Mouse (Mus musculus) hindbrain, embryonic 15.5 days (tissue): ENCODE measurements at regions not wholly inside any gene's neighbourhood (a gene's known extent, or its start where the extent isn't known, plus 50 kb on each side); places are given as distances from the start of the nearest gene placed in this dataset.

Experiments used
- ATAC-seq: fragments of 200-750 bp; cut with Nextera tagmentation; 2 replicates; pipeline ENCODE4 v1.8.0; 2017; ENCODE audit warnings: low read depth, moderate number of reproducible peaks, moderate TSS enrichment; ENCODE audit not compliant: low FRiP score
- H3K27ac ChIP-seq: fragments of 300-500 bp; sonication (generic); replicated peaks from 2 replicates; pipeline ENCODE4 v1.5.1; 2015; ENCODE audit warnings: mild to moderate bottlenecking, inconsistent platforms
- H3K27me3 ChIP-seq: fragments of 300-500 bp; sonication (generic); 2 replicates; pipeline ENCODE4 v1.6.1; 2015; ENCODE audit warnings: control low read depth, inconsistent platforms
- H3K36me3 ChIP-seq: fragments of 300-500 bp; sonication (generic); 2 replicates; pipeline ENCODE4 v1.6.1; 2015; ENCODE audit warnings: control low read depth, inconsistent platforms
- H3K4me1 ChIP-seq: fragments of 300-500 bp; sonication (generic); replicated peaks from 2 replicates; pipeline ENCODE4 v1.6.1; 2015; ENCODE audit warnings: control low read depth, inconsistent platforms
- H3K4me2 ChIP-seq: fragments of 300-500 bp; sonication (generic); 2 replicates; pipeline ENCODE4 v1.6.1; 2015; ENCODE audit warnings: moderate library complexity, mild to moderate bottlenecking, inconsistent platforms
- H3K4me3 ChIP-seq: fragments of 300-500 bp; sonication (generic); 2 replicates; pipeline ENCODE4 v1.5.1; 2015; ENCODE audit warnings: mild to moderate bottlenecking, inconsistent platforms
- H3K9ac ChIP-seq: fragments of 300-500 bp; sonication (generic); 2 replicates; pipeline ENCODE4 v1.6.1; 2015; ENCODE audit warnings: inconsistent platforms
- H3K9me3 ChIP-seq: fragments of 300-500 bp; sonication (generic); 2 replicates; pipeline ENCODE4 v1.6.1; 2016; ENCODE audit warnings: control low read depth, inconsistent platforms
- WGBS: fragments of 180-500 bp; shearing (Covaris S2); methylation state at CpG from one replicate; pipeline ENCODE4 v1.1.7; 2015; 5-methylcytosine and 5-hydroxymethylcytosine counted together

DNA sequence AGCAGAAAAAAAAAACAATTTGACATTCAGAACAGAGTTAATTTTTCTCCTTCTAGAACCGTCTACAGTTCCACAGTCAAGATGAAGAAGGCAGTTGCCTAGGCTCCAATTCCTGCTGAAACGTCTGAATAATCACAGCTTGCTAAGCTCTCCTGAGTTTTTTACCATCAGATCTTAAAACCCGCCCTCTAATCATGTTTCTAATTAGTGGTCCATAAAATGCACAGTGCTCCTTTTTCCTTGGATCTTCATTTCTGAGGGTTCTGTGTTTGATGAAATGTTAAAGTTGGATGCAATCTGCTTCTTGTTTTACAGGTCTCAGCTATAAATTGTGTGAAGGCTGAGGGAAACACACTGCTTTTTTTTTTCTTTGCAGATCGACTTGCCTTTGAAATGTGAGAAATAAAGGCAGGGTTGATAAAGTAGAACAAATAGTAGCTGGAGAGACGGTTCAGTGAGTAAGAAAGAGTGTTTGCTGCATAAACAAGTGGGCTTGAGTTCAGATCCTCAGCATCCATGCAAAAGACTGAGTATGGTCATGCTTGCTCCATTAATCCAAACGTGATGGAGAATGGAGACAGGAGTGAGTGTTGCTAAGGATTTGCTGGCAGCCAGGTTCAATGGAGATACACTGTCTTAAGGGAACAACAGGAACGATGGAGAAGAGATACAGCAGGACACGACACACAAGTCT is 499.3 kb downstream of the Nuf2 start:
- H3K36me3 ChIP-seq: no peaks in the 10 kb centered on the region
- no peak overlapping the region for H3K4me2 ChIP-seq
- H3K9me3 ChIP-seq: no peaks in the 10 kb centered on the region
- no peak overlapping the region for H3K4me3 ChIP-seq
- no peak overlapping the region for H3K9ac ChIP-seq
- H3K27ac ChIP-seq: no peak overlapping the region
- WGBS: 66% methylated on average over 8 of the region's 8 CpGs
- ATAC-seq: no peak
- H3K27me3 ChIP-seq: no peaks in the 10 kb centered on the region
- H3K4me1 ChIP-seq: no peaks in the 10 kb centered on the region

DNA sequence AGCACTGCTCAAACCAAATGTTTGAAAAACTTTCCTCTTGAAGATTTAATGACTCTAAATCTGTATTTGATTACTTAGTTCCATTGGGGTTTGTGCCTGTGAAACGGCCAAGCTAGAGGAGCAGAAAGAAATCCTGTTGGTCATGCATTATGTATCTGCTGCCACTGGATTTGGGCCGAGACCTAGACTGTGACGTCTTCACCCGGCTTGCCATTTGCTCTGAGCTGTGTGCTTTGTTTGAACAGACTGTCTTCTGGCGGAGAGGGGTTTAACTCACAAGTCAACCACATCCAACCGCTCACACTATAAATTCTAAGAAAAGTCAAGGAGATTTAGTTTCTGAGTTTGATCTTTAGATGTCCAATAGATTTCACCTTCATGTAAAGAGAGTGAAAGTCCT is 503.6 kb downstream of the Nuf2 start:
- Histone ChIP-seq H3K4me3 (no peak overlapping the region), H3K36me3 (no peaks in the 10 kb centered on the region), H3K4me2 (no peak overlapping the region), H3K27me3 (no peaks in the 10 kb centered on the region), H3K9ac (no peak overlapping the region), H3K27ac (no peak overlapping the region), H3K4me1 (no peaks in the 10 kb centered on the region), H3K9me3 (no peaks in the 10 kb centered on the region)
- no peak for ATAC-seq
- WGBS: 72% methylated on average over 6 of the region's 6 CpGs

DNA sequence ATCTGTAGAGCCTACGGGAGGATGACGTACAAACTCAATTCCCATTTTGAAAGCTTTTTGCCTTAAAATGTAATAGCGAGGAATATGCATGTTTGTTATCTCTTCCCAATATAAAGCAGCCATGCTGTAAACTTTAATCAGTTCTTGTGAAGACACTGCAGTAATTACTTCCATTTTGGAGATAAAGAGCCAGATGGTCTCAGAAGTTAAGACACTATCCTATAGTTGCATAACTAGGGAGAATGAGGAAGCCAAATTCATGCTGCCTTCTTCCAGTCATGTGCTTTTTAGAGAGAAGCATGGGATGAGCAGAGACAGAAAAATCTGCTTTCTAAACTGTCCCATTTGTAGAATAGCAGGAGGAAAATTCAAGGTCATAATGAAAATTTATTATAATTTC is 504.0 kb downstream of the Nuf2 start:
- Histone ChIP-seq H3K36me3 (no peaks in the 10 kb centered on the region), H3K4me1 (no peaks in the 10 kb centered on the region), H3K27ac (no peak overlapping the region), H3K9ac (no peak overlapping the region), H3K4me3 (no peak overlapping the region), H3K27me3 (no peaks in the 10 kb centered on the region), H3K4me2 (no peak overlapping the region), H3K9me3 (no peaks in the 10 kb centered on the region)
- ATAC-seq: no peak
- WGBS: 94% methylated on average over 3 of the region's 3 CpGs

DNA sequence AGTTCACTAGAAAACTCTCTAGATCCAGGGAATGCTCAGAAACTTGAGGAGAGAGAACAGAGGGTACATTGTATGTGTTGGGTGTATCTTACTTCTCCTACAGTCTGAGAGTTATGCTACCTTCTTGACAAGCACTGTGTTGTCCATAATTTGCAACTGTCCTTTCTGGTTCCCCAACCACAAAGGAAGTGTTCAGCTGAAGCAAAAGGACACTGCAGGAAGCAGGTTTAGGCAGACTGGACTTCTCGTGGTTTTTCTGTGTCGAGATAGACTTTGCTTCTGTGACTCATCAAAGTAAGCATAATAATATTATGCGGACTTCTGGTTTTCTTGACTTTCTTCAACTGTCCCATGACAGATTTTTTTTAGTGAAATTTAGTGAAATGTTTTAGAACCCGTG is 506.7 kb downstream of the Nuf2 start:
- ATAC-seq: no peak
- 85% methylated on average over 4 of the region's 4 CpGs for WGBS
- no peak overlapping the region for H3K4me3 ChIP-seq
- no peaks in the 10 kb centered on the region for H3K4me1 ChIP-seq
- no peak overlapping the region for H3K27ac ChIP-seq
- no peaks in the 10 kb centered on the region for H3K27me3 ChIP-seq
- no peaks in the 10 kb centered on the region for H3K36me3 ChIP-seq
- H3K4me2 ChIP-seq: no peak overlapping the region
- H3K9ac ChIP-seq: no peak overlapping the region
- H3K9me3 ChIP-seq: no peaks in the 10 kb centered on the region

DNA sequence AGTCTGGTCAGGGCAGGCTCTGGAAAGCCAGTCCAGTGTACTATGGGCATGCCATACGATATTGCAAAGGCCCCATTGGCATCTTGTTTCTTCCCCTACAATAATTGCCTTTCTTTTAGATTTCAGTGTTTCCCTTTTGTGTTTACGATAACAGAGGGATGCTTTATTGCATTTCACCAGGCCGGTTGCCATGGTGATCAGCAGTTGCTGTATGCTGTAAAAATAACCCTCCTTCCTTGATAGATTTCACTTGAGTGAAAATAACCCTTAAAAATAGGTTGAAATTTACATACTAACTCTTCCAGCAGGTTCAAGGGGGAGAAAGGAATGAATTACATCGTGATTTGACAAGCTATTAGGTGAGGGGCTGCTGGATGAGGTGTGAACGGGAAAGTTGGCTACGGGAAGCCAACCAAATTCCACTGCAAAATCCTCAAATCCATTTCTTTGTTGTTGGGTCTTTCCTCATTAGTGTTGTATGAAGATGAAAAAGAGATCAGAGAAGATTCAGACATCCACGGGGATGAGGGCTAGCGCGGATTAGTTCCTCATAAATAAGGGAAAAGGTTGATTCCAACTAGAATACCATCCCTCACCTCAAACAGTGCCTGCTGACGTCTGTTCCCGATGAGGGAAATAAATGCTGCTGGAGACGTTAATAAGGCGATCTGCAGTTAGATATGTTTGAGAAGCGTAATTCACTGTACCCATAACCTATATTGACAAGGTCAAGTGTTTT is 539.6 kb downstream of the Nuf2 start:
- Histone ChIP-seq H3K4me3 (no peak overlapping the region), H3K4me2 (no peak overlapping the region), H3K27me3 (no peaks in the 10 kb centered on the region), H3K9me3 (no peaks in the 10 kb centered on the region), H3K9ac (no peak overlapping the region), H3K27ac (peak overlapping the region; percentile 66), H3K4me1 (peaks cover 8% of the 10 kb centered on the region), H3K36me3 (no peaks in the 10 kb centered on the region)
- WGBS: 58% methylated on average over 14 of the region's 14 CpGs
- peak; percentile 56; the same call in 1 of the 2 replicates for ATAC-seq

DNA sequence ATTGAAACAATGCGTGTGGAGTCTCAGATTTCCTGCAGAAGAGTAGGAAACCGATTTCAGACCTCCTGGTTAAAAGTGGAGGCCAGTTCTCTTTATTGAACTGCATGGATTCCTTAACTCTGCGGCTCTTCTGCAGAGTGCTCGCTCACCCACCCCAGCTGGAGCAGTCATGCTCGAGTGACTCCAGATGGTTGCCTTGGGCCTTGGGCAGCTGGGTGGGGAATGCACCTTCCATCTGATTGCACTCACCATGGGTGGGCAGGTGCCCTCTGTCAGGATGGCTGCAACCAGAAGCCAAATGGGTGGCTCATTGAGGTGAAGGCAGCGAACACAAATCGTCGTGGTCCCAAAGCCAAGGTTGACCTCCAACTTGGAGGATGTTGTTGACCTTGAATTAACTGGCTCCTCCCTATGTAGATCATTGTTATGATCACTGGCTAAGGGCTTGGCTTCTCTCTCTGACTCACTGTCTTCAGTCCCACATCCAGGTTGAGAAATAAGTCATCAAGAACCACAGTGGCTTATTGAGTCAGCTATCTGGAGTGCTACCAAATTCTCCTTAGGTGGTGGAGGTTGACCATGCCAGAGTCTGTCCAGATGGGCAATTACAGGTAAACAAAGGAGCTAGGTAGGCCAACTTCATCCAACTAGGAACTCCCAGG is 543.1 kb upstream of the Pbx1 start:
- ATAC-seq: peak; percentile 30; the same call in 1 of the 2 replicates
- H3K27ac ChIP-seq: no peak overlapping the region
- peaks cover 6% of the 10 kb centered on the region; the same call in 1 of the 2 replicates for H3K9me3 ChIP-seq
- no peak overlapping the region for H3K4me2 ChIP-seq
- WGBS: 74% methylated on average over 8 of the region's 8 CpGs
- no peaks in the 10 kb centered on the region for H3K4me1 ChIP-seq
- no peaks in the 10 kb centered on the region for H3K27me3 ChIP-seq
- H3K36me3 ChIP-seq: no peaks in the 10 kb centered on the region
- no peak overlapping the region for H3K9ac ChIP-seq
- no peak overlapping the region for H3K4me3 ChIP-seq

DNA sequence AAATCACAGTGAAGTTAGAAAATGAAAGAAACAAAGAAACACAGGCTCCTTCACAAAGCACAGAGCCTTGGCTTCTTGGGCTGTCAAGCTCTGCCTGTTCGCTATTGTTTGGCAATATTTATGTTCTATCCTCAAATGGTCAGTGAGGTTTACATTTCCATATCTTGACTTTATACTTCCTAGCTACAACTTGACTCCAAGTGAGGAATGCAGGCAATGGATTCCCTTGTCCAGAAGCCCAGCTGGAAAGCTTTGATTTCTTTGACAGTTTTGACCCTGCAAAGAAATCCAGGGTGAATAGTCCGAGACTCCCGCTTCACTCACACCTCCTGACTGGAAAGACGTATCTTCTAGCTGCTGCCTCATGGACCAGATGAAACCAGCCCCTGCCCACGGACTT is 537.3 kb upstream of the Pbx1 start:
- 18% methylated on average over 5 of the region's 5 CpGs for WGBS

DNA sequence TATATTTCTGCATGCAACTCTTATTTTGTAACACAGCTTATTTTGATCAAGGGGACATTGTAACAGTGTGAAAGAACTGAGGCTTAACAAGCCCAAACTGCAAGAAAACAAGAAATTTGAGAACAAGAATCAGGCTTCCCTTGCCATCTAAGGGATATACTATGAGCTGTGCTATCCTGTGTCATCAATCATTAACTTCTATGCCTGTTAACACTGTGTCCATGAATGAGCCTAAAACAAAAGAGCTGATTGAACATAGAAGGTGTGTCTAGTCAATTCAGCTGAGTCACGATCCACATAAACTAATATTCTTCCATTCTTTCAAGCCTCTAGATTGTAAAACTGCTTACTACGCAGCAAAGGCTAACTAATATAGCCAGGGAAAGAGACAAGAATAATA is 535.3 kb upstream of the Pbx1 start:
- 70% methylated on average over 2 of the region's 2 CpGs for WGBS
- no peak for ATAC-seq
- no peak overlapping the region for H3K9ac ChIP-seq
- H3K27ac ChIP-seq: no peak overlapping the region
- H3K36me3 ChIP-seq: no peaks in the 10 kb centered on the region
- H3K9me3 ChIP-seq: peaks cover 6% of the 10 kb centered on the region; the same call in 1 of the 2 replicates
- H3K4me3 ChIP-seq: no peak overlapping the region
- peaks cover 10% of the 10 kb centered on the region for H3K4me1 ChIP-seq
- H3K27me3 ChIP-seq: no peaks in the 10 kb centered on the region
- H3K4me2 ChIP-seq: no peak overlapping the region

More for the DNA sequence above, 537.3 kb upstream of the Pbx1 start:
- Histone ChIP-seq H3K4me2 (no peak overlapping the region), H3K27ac (no peak overlapping the region), H3K9me3 (peaks cover 6% of the 10 kb centered on the region; the same call in 1 of the 2 replicates), H3K9ac (no peak overlapping the region), H3K4me3 (no peak overlapping the region), H3K36me3 (no peaks in the 10 kb centered on the region), H3K4me1 (peaks cover 9% of the 10 kb centered on the region), H3K27me3 (no peaks in the 10 kb centered on the region)
- ATAC-seq: no peak

DNA sequence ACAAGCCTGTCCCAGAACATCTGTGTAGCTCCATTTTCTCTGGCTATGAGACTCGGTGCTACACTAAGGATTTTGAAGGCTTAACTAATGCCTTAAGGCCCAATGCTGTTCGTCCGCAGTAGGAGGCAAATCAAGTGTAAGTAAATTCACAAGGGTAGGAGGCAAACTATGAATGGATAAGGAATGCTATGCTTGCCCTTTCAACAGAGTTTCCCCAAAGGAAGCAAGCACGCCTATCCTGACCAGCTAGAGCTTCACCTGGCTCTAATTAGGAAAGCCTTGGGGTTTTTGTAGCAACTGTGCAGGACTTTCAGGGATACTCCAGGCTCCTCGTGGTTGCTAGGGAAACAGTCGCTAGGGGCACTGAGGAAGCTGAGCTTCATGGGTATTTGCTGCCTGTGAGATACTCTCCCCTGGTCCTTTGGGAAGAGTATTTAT is 532.4 kb upstream of the Pbx1 start:
- 17% methylated on average over 6 of the region's 6 CpGs for WGBS
- Histone ChIP-seq H3K36me3 (no peaks in the 10 kb centered on the region), H3K4me3 (no peak overlapping the region), H3K4me2 (no peak overlapping the region), H3K27ac (0 out of 2 replicates have a peak overlapping the region, but pooled peaks have one; percentile 19), H3K9ac (no peak overlapping the region), H3K4me1 (peaks cover 10% of the 10 kb centered on the region), H3K27me3 (no peaks in the 10 kb centered on the region), H3K9me3 (no peaks in the 10 kb centered on the region)
- no peak for ATAC-seq

DNA sequence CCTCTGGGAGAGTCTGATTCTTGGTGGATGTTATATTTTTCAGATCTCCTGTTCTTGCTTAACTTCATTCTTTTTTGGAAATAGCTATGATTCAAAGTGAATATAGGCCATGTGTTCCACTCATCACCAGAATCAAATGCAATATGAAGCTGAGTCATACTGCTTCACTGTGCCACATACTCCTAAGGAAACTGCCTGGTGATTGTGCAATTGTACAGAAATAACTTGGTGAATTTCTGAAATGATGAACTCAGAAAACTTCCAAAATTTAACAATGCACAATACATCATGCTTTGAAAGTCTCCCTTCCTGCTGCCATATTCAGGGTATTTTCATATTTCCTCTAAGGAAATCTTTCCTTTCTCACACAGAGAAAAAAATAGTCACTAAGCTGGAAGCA is 518.9 kb upstream of the Pbx1 start:
- Histone ChIP-seq H3K27ac (no peak overlapping the region), H3K4me1 (no peaks in the 10 kb centered on the region), H3K36me3 (no peaks in the 10 kb centered on the region), H3K9ac (no peak overlapping the region), H3K27me3 (no peaks in the 10 kb centered on the region), H3K4me3 (no peak overlapping the region), H3K4me2 (no peak overlapping the region), H3K9me3 (no peaks in the 10 kb centered on the region)
- no peak for ATAC-seq

DNA sequence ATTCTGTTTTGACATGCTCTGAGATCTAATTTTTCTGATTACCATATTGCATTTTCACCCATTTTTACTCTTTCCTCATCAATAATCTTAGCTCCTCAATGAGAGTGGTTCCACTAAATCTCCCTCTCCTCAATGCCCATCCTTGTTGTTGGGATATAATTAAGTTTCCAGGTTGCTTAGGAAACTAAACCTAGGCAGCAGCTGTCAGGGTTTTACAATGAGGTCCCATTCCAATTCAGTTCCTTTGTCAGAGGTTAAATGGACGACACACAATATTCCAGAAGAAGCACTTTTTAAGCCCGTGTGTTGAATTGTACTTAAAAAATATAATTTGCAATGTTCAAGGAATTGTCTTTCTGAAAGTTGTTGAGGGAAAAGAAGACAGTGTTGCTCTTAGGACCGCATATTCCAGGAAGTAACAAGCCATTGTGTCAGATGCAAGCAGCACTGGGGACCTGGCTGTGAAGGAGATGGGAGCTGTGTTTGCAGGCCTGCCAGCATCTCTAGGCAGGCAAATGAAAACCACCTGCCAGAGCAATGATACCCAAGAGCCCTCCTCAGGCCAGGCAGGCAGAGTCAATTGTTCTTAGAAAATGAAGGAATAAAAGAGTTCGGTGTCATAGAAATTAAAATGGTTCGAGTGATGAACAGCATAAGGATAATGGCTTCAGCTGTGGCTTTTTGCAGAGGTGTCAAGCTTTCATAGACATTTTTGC is 492.2 kb upstream of the Pbx1 start:
- Histone ChIP-seq H3K9ac (no peak overlapping the region), H3K36me3 (no peaks in the 10 kb centered on the region), H3K4me3 (no peak overlapping the region), H3K4me1 (0 out of 2 replicates have a peak, but pooled peaks cover 3% of the 10 kb centered on the region), H3K9me3 (no peaks in the 10 kb centered on the region), H3K27me3 (no peaks in the 10 kb centered on the region), H3K27ac (no peak overlapping the region), H3K4me2 (no peak overlapping the region)
- no peak for ATAC-seq
- WGBS: 24% methylated on average over 5 of the region's 5 CpGs
